Mouse (Mus musculus): ENCODE results near the gene B4galt3.

- TF ChIP-seq CTCF (IDR thresholded peaks at IDR 0.05; ENCODE audit: low read depth) (no peak), EP300 (optimal IDR thresholded peaks at IDR 0.05) (no peak)
These were observed 23.8 kb downstream of the B4galt3 start for GRCm38 (mm10) chr1:171293906-171294297.

Measured in stomach, postnatal 0 days (tissue).